Mouse (Mus musculus): ENCODE results near the gene Snx9. TPM values are rescaled to one million over a fixed set of nuclear protein-coding genes. Genes with fewer than 3 reads are reported as not detected.

Snx9 gene
- polyA plus RNA-seq, 1 experiment from 2014 or later, result 30.4 TPM

DNA sequence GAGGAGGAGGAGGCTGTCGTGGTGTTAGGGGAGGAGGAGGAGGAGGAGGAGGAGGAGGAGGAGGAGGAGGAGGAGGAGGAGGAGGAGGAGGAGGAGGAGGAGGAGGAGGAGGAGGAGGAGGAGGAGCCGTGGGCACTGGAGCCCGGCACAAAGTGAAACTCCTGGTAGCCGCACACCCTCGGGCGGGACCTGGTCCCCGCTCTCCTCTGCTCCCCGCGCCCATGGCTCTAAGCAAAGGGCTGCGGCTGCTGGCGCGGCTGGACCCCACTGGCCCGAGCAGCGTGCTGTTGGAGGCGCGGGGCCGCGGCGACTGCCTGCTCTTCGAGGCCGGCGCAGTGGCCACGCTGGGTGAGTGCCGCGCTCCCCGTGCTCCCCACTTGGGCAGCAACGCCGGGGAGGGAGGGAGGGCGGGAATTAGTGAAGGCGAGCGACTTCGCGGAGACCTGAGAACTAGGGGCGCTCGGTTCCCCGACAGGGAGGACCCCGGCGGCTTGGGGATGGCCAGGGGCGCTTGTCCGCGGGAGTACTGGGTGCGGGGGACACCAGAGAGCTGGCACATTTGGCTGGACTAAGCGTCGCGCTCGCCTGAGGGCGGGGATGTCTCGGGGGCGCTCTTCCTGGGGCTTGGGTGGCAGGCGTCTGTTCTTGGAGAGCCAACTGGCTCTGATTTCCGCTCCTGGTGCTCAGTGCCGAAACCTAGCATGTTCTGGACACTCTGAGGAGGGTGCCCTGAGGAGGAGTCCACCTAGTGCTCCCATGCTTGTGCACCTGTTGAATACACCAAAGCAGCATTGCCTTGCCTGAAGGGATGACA lies 100.3 kb downstream of the Snx9 start, which contains the start of gene Synj2:
Gene Synj2, plus strand, starts transcription at position 51 of the 814 bp plus-strand sequence.
- Histone ChIP-seq H3K4me2 (ENCODE audit: low read depth, low read length) (peak within 1 kb of the TSS; percentile 82), H3K4me3 (ENCODE audit: low read depth, low read length) (peak within 1 kb of the TSS; percentile 50), H3K36me3 (replicated peaks; ENCODE audit: control insufficient read depth, insufficient read depth, low read depth, low read length) (no peaks in the 10 kb centered on the region), H3K9ac (replicated peaks; ENCODE audit: low read length) (peak within 1 kb of the TSS; percentile 58), H3K9me3 (replicated peaks; ENCODE audit: control insufficient read depth, low read length) (no peaks in the 10 kb centered on the region), H3K4me1 (ENCODE audit: control insufficient read depth, insufficient read depth, low read length) (no peaks in the 10 kb centered on the region; the same call in 1 of the 2 replicates), H3K27ac (replicated peaks; ENCODE audit: low read depth, low read length) (no peak within 1 kb of the TSS), H3K27me3 (ENCODE audit: control insufficient read depth, insufficient read depth, low read length) (peaks cover 5% of the 10 kb centered on the region; the same call in 1 of the 2 replicates)
- DNase-seq (ENCODE audit: low spot score), result peak; percentile 65
- under 1% methylated on average over 51 of the region's 52 CpGs for WGBS
- ATAC-seq (replicated peaks; ENCODE audit: insufficient number of reproducible peaks, low FRiP score, low TSS enrichment, low read depth), result peak; percentile 79

DNA sequence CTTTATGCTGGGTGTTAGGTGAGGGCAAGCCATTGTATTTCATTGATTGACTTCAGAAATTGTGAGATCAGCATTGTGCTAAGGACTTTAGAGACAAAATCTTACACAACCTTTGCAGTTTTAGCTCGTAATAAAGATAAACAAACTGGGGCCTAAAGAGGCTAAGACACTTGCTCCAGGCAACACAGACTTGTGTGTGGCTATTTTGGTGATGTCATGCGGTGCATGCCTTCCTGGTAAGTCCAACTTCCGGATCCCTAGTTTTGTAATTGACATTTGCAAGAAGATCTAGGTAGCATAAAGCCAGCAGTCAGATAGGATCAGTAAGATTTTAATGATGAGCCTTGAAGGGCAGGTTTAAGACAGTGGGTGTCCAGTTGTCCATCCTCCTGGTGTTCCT lies 101.0 kb downstream of the Snx9 start:
- Histone ChIP-seq H3K4me3 (ENCODE audit: low read depth, low read length) (no peak overlapping the region), H3K4me1 (ENCODE audit: control insufficient read depth, insufficient read depth, low read length) (no peaks in the 10 kb centered on the region; the same call in 1 of the 2 replicates), H3K9ac (replicated peaks; ENCODE audit: low read length) (no peak overlapping the region), H3K27ac (replicated peaks; ENCODE audit: low read depth, low read length) (no peak overlapping the region), H3K9me3 (replicated peaks; ENCODE audit: control insufficient read depth, low read length) (no peaks in the 10 kb centered on the region), H3K36me3 (replicated peaks; ENCODE audit: control insufficient read depth, insufficient read depth, low read depth, low read length) (no peaks in the 10 kb centered on the region), H3K27me3 (ENCODE audit: control insufficient read depth, insufficient read depth, low read length) (peaks cover 5% of the 10 kb centered on the region; the same call in 1 of the 2 replicates), H3K4me2 (ENCODE audit: low read depth, low read length) (no peak overlapping the region)
- ATAC-seq (replicated peaks; ENCODE audit: insufficient number of reproducible peaks, low FRiP score, low TSS enrichment, low read depth) (no peak), DNase-seq (ENCODE audit: low spot score) (no peak)
- WGBS, result 70% methylated on average over 3 of the region's 3 CpGs

DNA sequence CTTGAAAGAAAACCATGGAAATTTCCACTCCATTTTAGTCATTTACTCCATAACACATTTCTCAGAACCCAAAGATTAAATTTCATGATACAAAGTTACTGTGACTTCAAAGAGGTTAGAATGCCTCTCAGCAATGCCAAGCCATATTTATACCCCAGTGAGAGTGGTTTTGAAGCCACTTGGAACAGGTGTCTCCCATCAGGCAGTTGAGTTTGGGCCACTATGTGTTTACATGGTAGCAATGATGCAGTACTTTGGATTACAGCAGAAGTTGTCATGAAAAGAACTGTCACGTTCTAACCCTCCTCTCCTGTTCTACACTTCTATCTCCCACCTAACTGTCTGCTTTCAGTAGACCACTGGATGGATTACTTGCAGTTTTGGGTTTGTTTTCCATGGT lies 101.9 kb downstream of the Snx9 start:
- Histone ChIP-seq H3K4me2 (ENCODE audit: low read depth, low read length) (no peak overlapping the region), H3K4me3 (ENCODE audit: low read depth, low read length) (no peak overlapping the region), H3K4me1 (ENCODE audit: control insufficient read depth, insufficient read depth, low read length) (no peaks in the 10 kb centered on the region; the same call in 1 of the 2 replicates), H3K27me3 (ENCODE audit: control insufficient read depth, insufficient read depth, low read length) (peaks cover 5% of the 10 kb centered on the region; the same call in 1 of the 2 replicates), H3K36me3 (replicated peaks; ENCODE audit: control insufficient read depth, insufficient read depth, low read depth, low read length) (no peaks in the 10 kb centered on the region), H3K9ac (replicated peaks; ENCODE audit: low read length) (no peak overlapping the region), H3K27ac (replicated peaks; ENCODE audit: low read depth, low read length) (no peak overlapping the region), H3K9me3 (replicated peaks; ENCODE audit: control insufficient read depth, low read length) (no peaks in the 10 kb centered on the region)
- WGBS, result 71% methylated on average over 1 of the region's 1 CpGs
- no peak for DNase-seq (ENCODE audit: low spot score)
- ATAC-seq (replicated peaks; ENCODE audit: insufficient number of reproducible peaks, low FRiP score, low TSS enrichment, low read depth), result no peak

DNA sequence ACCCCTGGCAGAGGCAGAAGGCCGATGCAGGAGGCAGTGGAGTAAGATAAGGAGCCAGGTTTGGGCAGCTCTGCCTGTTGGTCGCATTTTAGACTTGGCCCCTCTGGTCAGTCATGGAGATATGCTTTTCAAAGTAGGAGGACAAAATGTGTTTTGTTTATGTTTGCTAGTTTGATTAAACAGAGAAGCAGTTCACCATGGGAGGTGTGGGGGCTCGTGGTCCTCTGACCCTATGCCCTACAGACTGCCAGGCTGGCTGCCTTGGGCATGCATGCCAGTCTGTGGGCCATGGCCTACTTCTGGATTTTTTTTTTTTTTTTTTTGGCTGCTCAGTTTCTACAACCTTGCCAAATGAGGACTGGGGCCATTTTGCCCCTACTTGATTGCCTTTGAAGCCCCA lies 105.9 kb downstream of the Snx9 start:
- no peak for ATAC-seq (replicated peaks; ENCODE audit: insufficient number of reproducible peaks, low FRiP score, low TSS enrichment, low read depth)
- Histone ChIP-seq H3K9me3 (replicated peaks; ENCODE audit: control insufficient read depth, low read length) (no peaks in the 10 kb centered on the region), H3K4me2 (ENCODE audit: low read depth, low read length) (no peak overlapping the region), H3K4me3 (ENCODE audit: low read depth, low read length) (no peak overlapping the region), H3K27me3 (ENCODE audit: control insufficient read depth, insufficient read depth, low read length) (no peaks in the 10 kb centered on the region; the same call in 1 of the 2 replicates), H3K4me1 (ENCODE audit: control insufficient read depth, insufficient read depth, low read length) (no peaks in the 10 kb centered on the region), H3K9ac (replicated peaks; ENCODE audit: low read length) (no peak overlapping the region), H3K27ac (replicated peaks; ENCODE audit: low read depth, low read length) (no peak overlapping the region), H3K36me3 (replicated peaks; ENCODE audit: control insufficient read depth, insufficient read depth, low read depth, low read length) (no peaks in the 10 kb centered on the region)
- no peak for DNase-seq (ENCODE audit: low spot score)
- 74% methylated on average over 3 of the region's 3 CpGs for WGBS

DNA sequence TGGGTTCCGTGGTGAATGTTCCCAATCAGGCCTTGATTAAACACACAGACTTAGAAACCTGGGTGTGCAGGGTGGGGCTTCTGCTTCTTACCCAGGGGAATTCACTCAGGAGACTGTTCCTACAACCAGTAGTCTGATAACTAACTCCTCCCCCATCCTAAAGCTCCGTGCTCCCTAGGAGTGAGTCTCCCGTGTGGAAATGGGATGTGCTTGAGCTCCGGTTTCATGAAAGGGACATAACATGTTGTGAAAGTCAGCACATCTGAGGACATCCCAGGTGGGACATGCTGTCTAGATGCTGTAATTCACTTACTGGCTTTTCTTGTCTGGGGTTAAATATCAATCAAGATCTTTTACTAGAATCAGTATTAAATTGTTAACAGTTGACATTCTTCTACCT lies 111.3 kb downstream of the Snx9 start:
- no peak for DNase-seq (ENCODE audit: low spot score)
- 86% methylated on average over 4 of the region's 4 CpGs for WGBS

DNA sequence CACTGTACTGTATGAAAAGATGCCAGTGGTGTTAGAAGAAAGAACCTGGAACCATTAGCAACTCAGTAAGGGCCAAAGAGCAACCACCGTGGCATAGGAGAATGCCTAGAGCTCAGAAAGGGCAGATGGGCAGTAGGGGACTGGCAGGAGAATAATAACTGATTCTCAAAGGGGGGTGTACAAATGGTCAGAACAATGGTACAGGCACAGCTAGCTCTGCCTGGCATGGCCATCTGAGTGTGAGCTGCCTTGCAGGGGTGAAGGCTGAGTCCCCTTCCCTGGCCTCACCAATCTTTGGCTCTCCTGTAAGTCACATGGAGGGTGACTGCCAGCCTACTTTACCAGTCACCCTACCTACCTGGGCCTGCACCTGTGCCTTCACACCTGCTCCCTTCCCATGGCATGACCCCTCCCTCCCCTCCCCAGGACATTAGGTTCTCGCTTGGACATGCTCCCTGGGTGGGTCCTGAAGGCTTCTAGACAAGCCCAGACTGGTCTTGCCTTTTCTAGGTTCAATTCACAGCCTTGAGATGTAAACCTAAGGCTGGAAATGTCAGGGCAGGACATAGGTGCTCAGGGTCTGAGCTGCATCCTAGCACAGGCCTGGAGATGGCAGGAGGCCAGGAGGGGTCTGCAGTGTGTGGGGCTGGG lies 115.3 kb downstream of the Snx9 start:
- H3K36me3 ChIP-seq (replicated peaks; ENCODE audit: control insufficient read depth, insufficient read depth, low read depth, low read length), result no peaks in the 10 kb centered on the region
- H3K27ac ChIP-seq (replicated peaks; ENCODE audit: low read depth, low read length), result no peak overlapping the region
- DNase-seq (ENCODE audit: low spot score), result no peak
- H3K4me2 ChIP-seq (ENCODE audit: low read depth, low read length), result no peak overlapping the region
- WGBS, result 84% methylated on average over 2 of the region's 2 CpGs
- no peak overlapping the region for H3K4me3 ChIP-seq (ENCODE audit: low read depth, low read length)
- no peaks in the 10 kb centered on the region; the same call in 1 of the 2 replicates for H3K4me1 ChIP-seq (ENCODE audit: control insufficient read depth, insufficient read depth, low read length)
- no peaks in the 10 kb centered on the region for H3K9me3 ChIP-seq (replicated peaks; ENCODE audit: control insufficient read depth, low read length)
- H3K27me3 ChIP-seq (ENCODE audit: control insufficient read depth, insufficient read depth, low read length), result no peaks in the 10 kb centered on the region
- ATAC-seq (replicated peaks; ENCODE audit: insufficient number of reproducible peaks, low FRiP score, low TSS enrichment, low read depth), result no peak
- H3K9ac ChIP-seq (replicated peaks; ENCODE audit: low read length), result no peak overlapping the region

More for the DNA sequence above, 111.3 kb downstream of the Snx9 start:
- no peak overlapping the region for H3K4me2 ChIP-seq (ENCODE audit: low read depth, low read length)
- no peaks in the 10 kb centered on the region for H3K4me1 ChIP-seq (ENCODE audit: control insufficient read depth, insufficient read depth, low read length)
- H3K36me3 ChIP-seq (replicated peaks; ENCODE audit: control insufficient read depth, insufficient read depth, low read depth, low read length), result no peaks in the 10 kb centered on the region
- H3K9ac ChIP-seq (replicated peaks; ENCODE audit: low read length), result no peak overlapping the region
- ATAC-seq (replicated peaks; ENCODE audit: insufficient number of reproducible peaks, low FRiP score, low TSS enrichment, low read depth), result no peak
- H3K27ac ChIP-seq (replicated peaks; ENCODE audit: low read depth, low read length), result no peak overlapping the region
- no peaks in the 10 kb centered on the region for H3K27me3 ChIP-seq (ENCODE audit: control insufficient read depth, insufficient read depth, low read length)
- H3K4me3 ChIP-seq (ENCODE audit: low read depth, low read length), result no peak overlapping the region
- no peaks in the 10 kb centered on the region for H3K9me3 ChIP-seq (replicated peaks; ENCODE audit: control insufficient read depth, low read length)

DNA sequence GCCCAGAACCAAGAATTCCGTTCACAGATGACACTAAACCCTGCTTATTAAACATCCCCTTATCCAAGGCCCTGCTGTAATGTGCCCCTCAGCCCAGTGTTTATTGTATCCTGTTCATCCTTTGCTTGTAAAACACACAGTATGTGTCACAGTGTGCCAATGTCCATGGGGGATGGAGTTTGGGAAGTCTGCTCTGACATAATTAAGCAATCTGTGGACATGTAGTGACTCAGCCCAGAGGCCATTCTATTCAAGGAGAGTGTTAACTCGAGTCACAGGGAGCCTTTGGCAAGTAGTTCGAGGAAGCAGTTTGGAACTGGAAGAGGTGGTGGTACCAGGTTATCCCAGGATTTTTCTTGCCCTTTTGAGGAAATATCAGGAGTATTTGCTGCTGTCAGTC lies 116.0 kb downstream of the Snx9 start:
- Histone ChIP-seq H3K4me1 (ENCODE audit: control insufficient read depth, insufficient read depth, low read length) (no peaks in the 10 kb centered on the region; the same call in 1 of the 2 replicates), H3K27ac (replicated peaks; ENCODE audit: low read depth, low read length) (no peak overlapping the region), H3K4me2 (ENCODE audit: low read depth, low read length) (no peak overlapping the region), H3K27me3 (ENCODE audit: control insufficient read depth, insufficient read depth, low read length) (no peaks in the 10 kb centered on the region), H3K36me3 (replicated peaks; ENCODE audit: control insufficient read depth, insufficient read depth, low read depth, low read length) (no peaks in the 10 kb centered on the region), H3K4me3 (ENCODE audit: low read depth, low read length) (no peak overlapping the region), H3K9me3 (replicated peaks; ENCODE audit: control insufficient read depth, low read length) (no peaks in the 10 kb centered on the region), H3K9ac (replicated peaks; ENCODE audit: low read length) (no peak overlapping the region)
- ATAC-seq (replicated peaks; ENCODE audit: insufficient number of reproducible peaks, low FRiP score, low TSS enrichment, low read depth) (no peak), DNase-seq (ENCODE audit: low spot score) (no peak)
- WGBS, result 70% methylated on average over 3 of the region's 3 CpGs

DNA sequence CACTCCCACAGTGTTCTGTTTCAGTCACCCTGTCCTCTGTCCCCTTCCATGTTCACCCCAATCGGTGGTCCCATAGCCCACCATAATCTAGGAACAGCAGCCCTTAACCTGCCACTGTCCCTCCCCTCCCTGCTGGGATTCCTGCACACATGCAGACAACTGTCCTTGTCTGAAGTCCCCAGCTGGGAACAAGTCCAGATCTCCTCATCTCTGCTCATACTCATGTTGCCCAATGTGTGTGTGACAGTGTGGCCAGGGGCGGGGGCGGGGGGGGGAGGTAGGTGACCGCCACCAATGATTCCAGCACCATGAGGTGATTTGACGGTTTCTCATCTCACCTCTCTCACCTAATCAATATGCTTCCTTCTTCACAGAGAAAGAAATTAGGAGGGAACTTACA lies 117.1 kb downstream of the Snx9 start:
- H3K4me2 ChIP-seq (ENCODE audit: low read depth, low read length), result no peak overlapping the region
- H3K9me3 ChIP-seq (replicated peaks; ENCODE audit: control insufficient read depth, low read length), result no peaks in the 10 kb centered on the region
- no peaks in the 10 kb centered on the region for H3K36me3 ChIP-seq (replicated peaks; ENCODE audit: control insufficient read depth, insufficient read depth, low read depth, low read length)
- WGBS, result 90% methylated on average over 5 of the region's 5 CpGs
- ATAC-seq (replicated peaks; ENCODE audit: insufficient number of reproducible peaks, low FRiP score, low TSS enrichment, low read depth), result no peak
- H3K4me1 ChIP-seq (ENCODE audit: control insufficient read depth, insufficient read depth, low read length), result no peaks in the 10 kb centered on the region; the same call in 1 of the 2 replicates
- H3K4me3 ChIP-seq (ENCODE audit: low read depth, low read length), result no peak overlapping the region
- no peak overlapping the region for H3K27ac ChIP-seq (replicated peaks; ENCODE audit: low read depth, low read length)
- no peaks in the 10 kb centered on the region for H3K27me3 ChIP-seq (ENCODE audit: control insufficient read depth, insufficient read depth, low read length)
- no peak overlapping the region for H3K9ac ChIP-seq (replicated peaks; ENCODE audit: low read length)
- no peak for DNase-seq (ENCODE audit: low spot score)

All from embryonic facial prominence, embryonic 11.5 days (tissue).